Mouse (Mus musculus): ENCODE results near the gene Cd69.

DNA sequence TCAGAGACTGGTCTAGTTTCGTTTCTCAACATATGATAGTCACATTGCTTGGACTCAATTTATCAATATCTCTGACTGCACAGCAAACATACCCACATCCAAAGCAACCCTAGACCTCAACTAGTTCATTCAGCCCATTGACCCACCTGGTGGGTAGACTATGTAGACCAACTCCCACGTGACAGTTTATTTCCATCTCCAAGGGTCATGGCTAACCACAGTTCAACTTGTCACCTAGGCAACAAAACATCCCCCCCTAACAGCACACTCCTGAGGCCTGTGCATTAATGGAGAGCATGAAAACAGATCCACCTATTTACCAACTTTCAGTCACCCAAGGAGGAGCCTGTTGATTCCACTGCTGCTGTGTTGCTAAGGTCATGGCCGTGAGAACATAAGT lies 1.6 kb downstream of the Cd69 start:
- no peak for TF ChIP-seq CTCF (IDR thresholded peaks at IDR 0.05; ENCODE audit: control insufficient read depth, insufficient read depth, low read length)
- no peak for TF ChIP-seq POLR2A (IDR thresholded peaks at IDR 0.05; ENCODE audit: borderline replicate concordance, control insufficient read depth, low read depth, low read length)
